In the genomic region with DNA sequence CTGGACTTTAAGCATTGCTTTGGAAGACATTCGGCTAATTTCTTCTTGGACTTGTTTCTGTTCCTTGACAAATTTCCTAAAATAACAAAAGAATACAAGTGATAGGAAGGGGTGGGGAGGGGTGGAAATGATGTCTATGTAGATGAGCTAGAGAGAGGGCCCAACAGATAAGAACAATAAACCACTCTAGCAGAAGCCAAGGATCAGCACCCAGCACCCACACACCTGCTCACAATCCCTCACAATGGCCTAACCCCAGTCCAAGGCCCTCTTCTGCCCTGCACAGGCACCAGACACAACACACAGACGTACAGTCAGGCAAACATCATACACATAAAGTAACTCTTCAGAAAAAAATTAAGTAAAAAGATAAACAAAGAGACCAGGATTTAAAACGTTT, we compare ENCODE assay signal across 17 mouse cellular contexts. TPM values are rescaled to one million over a fixed set of nuclear protein-coding genes. Genes with fewer than 3 reads are reported as not detected.
"Had no signal": no experiment of that assay in that cellular context is flagged by ENCODE, and none has a peak within 500 bp of the region (broad histone marks: within the 10 kb centered on the region; RNA-seq: fewer than 3 reads in every experiment).

No protein-coding gene starts in this region.

- DNase-seq: forebrain, postnatal 0 days; gastrocnemius, postnatal 14 days; gastrocnemius, postnatal 36 days; kidney, adult 11 months; kidney, adult 8-10 months; kidney, postnatal 14 days; layer of hippocampus, adult 9-11 months; layer of hippocampus, postnatal 36 days; left cerebral cortex, postnatal 4 days had no signal

RNA-seq across cellular contexts. Expression of a gene that starts 12.7 kb away (rescaled TPM):
- total RNA-seq: forebrain, postnatal 0 days; gastrocnemius, adult 18-20 months; gastrocnemius, adult 8-10 months; gastrocnemius, postnatal 36 days; heart, adult 18-20 months; heart, postnatal 25 days; hematopoietic stem cell, adult 5-6 weeks; layer of hippocampus, postnatal 14 days; layer of hippocampus, postnatal 36 days; left cerebral cortex, adult 18-20 months; left cerebral cortex, postnatal 4 days; liver, adult 2 months had no signal
